ENCODE assay signal across 12 mouse cellular contexts in genomic region chr5:123511426-123511825, GRCm38 (mm10). TPM values are rescaled to one million over a fixed set of nuclear protein-coding genes. Genes with fewer than 3 reads are reported as not detected.
"Had no signal": no experiment of that assay in that cellular context is flagged by ENCODE, and none has a peak within 500 bp of the region (broad histone marks: within the 10 kb centered on the region; RNA-seq: fewer than 3 reads in every experiment).

No protein-coding gene starts in this region.

RNA-seq across cellular contexts. Expression of gene B3gnt4, which starts 1.2 kb away (rescaled TPM):
- total RNA-seq: neutrophil, adult 5-6 weeks had no signal
- polyA plus RNA-seq: small intestine, adult 2 months had no signal

RNA-seq across cellular contexts. Expression of gene Gm49027, which starts 13.9 kb away (rescaled TPM):
- total RNA-seq: neutrophil, adult 5-6 weeks had no signal

RNA-seq across cellular contexts. Expression of gene Il31, which starts 22.1 kb away (rescaled TPM):
- total RNA-seq: neutrophil, adult 5-6 weeks had no signal
- polyA plus RNA-seq: neural tube, embryonic 13.5 days; neural tube, embryonic 14.5 days; neural tube, embryonic 15.5 days; small intestine, adult 2 months; spleen, adult 2 months; stomach, embryonic 14.5 days; stomach, embryonic 15.5 days; stomach, embryonic 16.5 days; stomach, postnatal 0 days; thymus, adult 2 months; urinary bladder, adult 2 months had no signal

RNA-seq across cellular contexts. Expression of gene Lrrc43, which starts 22.3 kb away (rescaled TPM):
- total RNA-seq: neutrophil, adult 5-6 weeks had no signal
- polyA plus RNA-seq: small intestine, adult 2 months; spleen, adult 2 months; stomach, embryonic 14.5 days; stomach, embryonic 16.5 days; stomach, postnatal 0 days; urinary bladder, adult 2 months had no signal
